Mouse (Mus musculus) left cerebral cortex, adult 2 months (tissue): Measurements from ENCODE around the gene Hirip3. TPM values are rescaled to one million over a fixed set of nuclear protein-coding genes. Genes with fewer than 3 reads are reported as not detected.
"Not testable (repeated sequence)": the region's sequence is repeated elsewhere in the genome, so short reads cannot be mapped to it uniquely, and the experiment has no call there.

Source experiments
- DNase-seq, 2 experiments: peaks; one replicate each; pipeline ENCODE4 v3.0.0; 2021 to 2022; ENCODE audit warnings: low spot score in 2 of 2, mixed read lengths in 1 of 2; ENCODE audit errors: extremely low spot score in 1 of 2
- H3K27ac ChIP-seq: fragments of 200-600 bp; 2 replicates; pipeline ENCODE4 v1.8.1; 2022
- H3K4me3 ChIP-seq: fragments of 200-600 bp; 2 replicates; pipeline ENCODE4 v1.8.1; 2022
- CTCF ChIP-seq: fragments of 200-600 bp; IDR thresholded peaks from 2 replicates; pipeline ENCODE4 v1.8.1; 2022; ENCODE audit warnings: antibody characterized with exemption, mild to moderate bottlenecking, moderate library complexity
- intact Hi-C: fragments of 180-260 bp; cut with DNase I; formaldehyde crosslinking; loops from one replicate; pipeline ENCODE4 v1.15.1; 2025
- total RNA-seq, 2 experiments: library from RNA; stranded (reverse); gene quantifications; 2 replicates each; pipeline ENCODE4 v1.2.3; 2021

The Hirip3 gene
- total RNA-seq, 2 experiments from 2014 or later: 36.6 to 40.9 TPM

- peak; percentile 98 to 99 for DNase-seq
- intact Hi-C loops: loop anchor here (2.0 to 5.0 kb wide), 4 partner anchors 43 to 218 kb away; partner anchors contain the start of genes Asphd1, Kctd13 and Maz
- no peak; the same call in 1 of the 2 replicates for TF ChIP-seq CTCF
- Histone ChIP-seq H3K4me3 (peak within 1 kb of the TSS; percentile 92), H3K27ac (peak within 1 kb of the TSS; percentile 79)
Measured at GRCm38 (mm10) chr7:126884286-126885164, 22.8 kb downstream of the Hirip3 start, which contains the start of gene Taok2. Taok2 (minus strand) TSS chr7:126884703.

- Histone ChIP-seq H3K4me3 (no peak overlapping the region), H3K27ac (no peak overlapping the region)
- intact Hi-C loops: no loop called here
- no peak for DNase-seq
- no peak for TF ChIP-seq CTCF
Measured at GRCm38 (mm10) chr7:126887281-126887680, 25.5 kb downstream of the Hirip3 start.

- intact Hi-C loops: no loop called here
Measured at GRCm38 (mm10) chr7:126888852-126889251, 27.1 kb downstream of the Hirip3 start.

GRCm38 (mm10) chr7:126896912-126897311 lies 35.1 kb downstream of the Hirip3 start:
- TF ChIP-seq CTCF: no peak
- peak overlapping the region; percentile 98; the same call in 1 of the 2 replicates for H3K27ac ChIP-seq
- DNase-seq: no peak
- intact Hi-C loops: no loop called here
- H3K4me3 ChIP-seq: no peak overlapping the region

More at GRCm38 (mm10) chr7:126888852-126889251, 27.1 kb downstream of the Hirip3 start:
- no peak for DNase-seq
- TF ChIP-seq CTCF: peak; percentile 42
- no peak overlapping the region for H3K4me3 ChIP-seq
- no peak overlapping the region for H3K27ac ChIP-seq

- TF ChIP-seq CTCF: no peak
- no peak for DNase-seq
- Histone ChIP-seq H3K27ac (peak overlapping the region; percentile 98), H3K4me3 (peak overlapping the region; percentile 85)
- intact Hi-C loops: no loop called here
Measured at GRCm38 (mm10) chr7:126897390-126898101, 35.8 kb downstream of the Hirip3 start.

GRCm38 (mm10) chr7:126898102-126898990 lies 36.6 kb downstream of the Hirip3 start:
- TF ChIP-seq CTCF: no peak
- peak; percentile 96 to 98 for DNase-seq
- Histone ChIP-seq H3K4me3 (peak overlapping the region; percentile 85), H3K27ac (peak overlapping the region; percentile 98)
- intact Hi-C loops: no loop called here

- H3K4me3 ChIP-seq, H3K27ac ChIP-seq, intact Hi-C loops, DNase-seq: not testable (repeated sequence)
Measured at GRCm38 (mm10) chr7:126899781-126900180, 38.0 kb downstream of the Hirip3 start.

GRCm38 (mm10) chr7:126905590-126905989 lies 43.8 kb downstream of the Hirip3 start:
- TF ChIP-seq CTCF: no peak
- H3K4me3 ChIP-seq: no peak overlapping the region
- intact Hi-C loops: no loop called here
- H3K27ac ChIP-seq: no peak overlapping the region
- no peak for DNase-seq

GRCm38 (mm10) chr7:126914844-126915243 lies 53.1 kb downstream of the Hirip3 start:
- TF ChIP-seq CTCF: no peak
- DNase-seq: no peak
- intact Hi-C loops: no loop called here
- no peak overlapping the region for H3K4me3 ChIP-seq
- no peak overlapping the region for H3K27ac ChIP-seq

Other genes starting within 250 kb of the Hirip3 start
- 10 to 100 TPM; 17.6 to 21.0 TPM for gene Nupr1, start 231.1 kb upstream of the Hirip3 start, total RNA-seq
- gene Sgf29, start 212.7 kb upstream of the Hirip3 start, total RNA-seq: 10 to 100 TPM; 30.2 to 33.5 TPM
- 10 to 100 TPM; 10.8 to 13.6 TPM for gene Sult1a1, start 185.5 kb upstream of the Hirip3 start, total RNA-seq
- 100 to 1,000 TPM; 100 to 106 TPM for gene Bola2, start 166.6 kb upstream of the Hirip3 start, total RNA-seq
- 10 to 100 TPM; 17.9 to 21.1 TPM for gene Slx1b, start 166.2 kb upstream of the Hirip3 start, total RNA-seq
- gene Coro1a, start 154.2 kb upstream of the Hirip3 start, total RNA-seq: 100 to 1,000 TPM; 164 to 185 TPM
- gene Mapk3, start 102.4 kb upstream of the Hirip3 start, total RNA-seq: 100 to 1,000 TPM; 155 to 166 TPM
- gene Gdpd3, start 95.6 kb upstream of the Hirip3 start, total RNA-seq: 1 to 10 TPM; 2.4 to 3.4 TPM
- 100 to 1,000 TPM; 312 to 323 TPM for gene Ypel3, start 85.0 kb upstream of the Hirip3 start, total RNA-seq
- gene Tbx6, start 80.5 kb upstream of the Hirip3 start, total RNA-seq: 1 to 10 TPM; 1.1 to 1.2 TPM
- 10 to 100 TPM; 50.4 TPM for gene Ppp4c, start 69.5 kb upstream of the Hirip3 start, total RNA-seq
- 10 to 100 TPM; 71.6 to 77.4 TPM for gene Fam57b, start 64.3 kb upstream of the Hirip3 start, total RNA-seq
- gene 4930451I11Rik, start 30.3 kb upstream of the Hirip3 start, total RNA-seq: not detected
- gene Doc2a, start 14.6 kb upstream of the Hirip3 start, total RNA-seq: 10 to 100 TPM; 46.9 to 51.7 TPM
- 10 to 100 TPM; 52.5 to 53.2 TPM for gene Ino80e, start 405 bp downstream of the Hirip3 start, total RNA-seq
- gene Taok2, start 22.7 kb downstream of the Hirip3 start, total RNA-seq: 100 to 1,000 TPM; 162 to 167 TPM
- 10 to 100 TPM; 17.3 to 22.0 TPM for gene Tmem219, start 60.9 kb downstream of the Hirip3 start, total RNA-seq
- 100 to 1,000 TPM; 135 to 146 TPM for gene Kctd13, start 66.9 kb downstream of the Hirip3 start, total RNA-seq
- gene Asphd1, start 87.6 kb downstream of the Hirip3 start, total RNA-seq: 10 to 100 TPM; 51.4 to 55.8 TPM
- 100 to 1,000 TPM; 421 to 427 TPM for gene Sez6l2, start 88.6 kb downstream of the Hirip3 start, total RNA-seq
- gene Cdipt, start 113.9 kb downstream of the Hirip3 start, total RNA-seq: 100 to 1,000 TPM; 181 to 186 TPM
- gene Cdiptos, start 114.1 kb downstream of the Hirip3 start, total RNA-seq: under 1 TPM in 1 of 2 experiments, not detected in 1; 0.52 TPM
- gene Mvp, start 152.6 kb downstream of the Hirip3 start, total RNA-seq: 1 to 10 TPM; 7.2 to 8.3 TPM
- gene Pagr1b, start 154.5 kb downstream of the Hirip3 start, total RNA-seq: 1 to 10 TPM in 1 of 2 experiments, not detected in 1; 1.2 TPM
- 10 to 100 TPM; 15.1 to 27.1 TPM for gene Pagr1a, start 155.4 kb downstream of the Hirip3 start, total RNA-seq
- 10 to 100 TPM; 61.0 to 66.3 TPM for gene Gm42742, start 159.1 kb downstream of the Hirip3 start, total RNA-seq
- gene Prrt2, start 159.2 kb downstream of the Hirip3 start, total RNA-seq: 100 to 1,000 TPM; 214 to 216 TPM
- 100 to 1,000 TPM; 210 to 221 TPM for gene Maz, start 165.1 kb downstream of the Hirip3 start, total RNA-seq
- 1 to 10 TPM; 4.4 to 9.7 TPM for gene Kif22, start 180.5 kb downstream of the Hirip3 start, total RNA-seq
- gene Zg16, start 225.4 kb downstream of the Hirip3 start, total RNA-seq: not detected
- gene AI467606, start 229.4 kb downstream of the Hirip3 start, total RNA-seq: 1 to 10 TPM; 1.2 TPM